15 mouse cellular contexts compared by ENCODE assay signal in genomic region chr2:114812903-114813290, GRCm38 (mm10).
DNase-seq lines count a peak whose midpoint lies in the region; ATAC-seq lines count a peak whose summit lies in the region.
"Had no signal": no experiment of that assay in that cellular context is flagged by ENCODE, and none has a peak within 500 bp of the region (broad histone marks: within the 10 kb centered on the region; RNA-seq: fewer than 3 reads in every experiment).

No protein-coding gene starts in this region.

- H3K27ac ChIP-seq in kidney, embryonic 14.5 days (ENCODE audit: low read depth, low read length) = no peak overlapping the region; the same call in 1 of the 2 replicates
- H3K27ac ChIP-seq in brown adipose tissue, adult 24 weeks (replicated peaks; ENCODE audit: low read depth, low read length) = peak overlapping the region; percentile 58
- no peak overlapping the region for H3K27ac ChIP-seq in forebrain, embryonic 15.5 days (replicated peaks)
- H3K27ac ChIP-seq: heart, embryonic 13.5 days; hindbrain, embryonic 14.5 days; liver, embryonic 13.5 days had no signal

- no peaks in the 10 kb centered on the region for H3K27me3 ChIP-seq in kidney, embryonic 14.5 days (ENCODE audit: control insufficient read depth, insufficient read depth, low read length)
- no peaks in the 10 kb centered on the region for H3K27me3 ChIP-seq in forebrain, embryonic 15.5 days
- H3K27me3 ChIP-seq: CH12.LX; heart, embryonic 13.5 days; liver, embryonic 13.5 days; Patski had no signal

- H3K36me3 ChIP-seq in kidney, embryonic 14.5 days (ENCODE audit: control insufficient read depth, insufficient read depth, low read length) = no peaks in the 10 kb centered on the region
- no peaks in the 10 kb centered on the region for H3K36me3 ChIP-seq in forebrain, embryonic 15.5 days
- H3K36me3 ChIP-seq: heart, embryonic 13.5 days; liver, embryonic 13.5 days had no signal

- 15% methylated on average over 3 of the region's 3 CpGs for WGBS in kidney, embryonic 14.5 days
- WGBS in forebrain, embryonic 15.5 days = 35% methylated on average over 3 of the region's 3 CpGs

- H3K9ac ChIP-seq in kidney, embryonic 14.5 days (ENCODE audit: low read depth, low read length) = no peak overlapping the region
- H3K9ac ChIP-seq in forebrain, embryonic 15.5 days (replicated peaks) = no peak overlapping the region
- H3K9ac ChIP-seq: heart, embryonic 13.5 days; hindbrain, embryonic 14.5 days; liver, embryonic 13.5 days had no signal

- peak; percentile 78 for ATAC-seq in kidney, embryonic 14.5 days (ENCODE audit: low FRiP score, low TSS enrichment)
- no peak for ATAC-seq in forebrain, embryonic 15.5 days (replicated peaks)
- ATAC-seq: Patski had no signal

- H3K4me3 ChIP-seq in kidney, embryonic 14.5 days (ENCODE audit: low read length) = no peak overlapping the region
- no peak overlapping the region for H3K4me3 ChIP-seq in brown adipose tissue, adult 24 weeks (ENCODE audit: insufficient read depth, low read depth, low read length)
- H3K4me3 ChIP-seq in forebrain, embryonic 15.5 days = no peak overlapping the region
- H3K4me3 ChIP-seq: heart, embryonic 13.5 days; liver, embryonic 13.5 days had no signal

- DNase-seq in kidney, adult 18-20 months = no peak
- peak; percentile 22 for DNase-seq in embryo, embryonic 11.5 days (ENCODE audit: low read depth, low spot score)
- DNase-seq in kidney, postnatal 25 days = peak; percentile 3 to 42
- DNase-seq in cerebellum, adult 9-10 months = no peak
- DNase-seq: adrenal gland, postnatal 10 days; liver, embryonic 13.5 days; right cerebral cortex, postnatal 4 days; thymus, postnatal 36 days had no signal

- 0 out of 2 replicates have a peak, but pooled peaks cover 5% of the 10 kb centered on the region for H3K4me1 ChIP-seq in kidney, embryonic 14.5 days (ENCODE audit: control insufficient read depth, insufficient read depth, low read length)
- peaks cover 5% of the 10 kb centered on the region; the same call in 1 of the 2 replicates for H3K4me1 ChIP-seq in brown adipose tissue, adult 24 weeks (ENCODE audit: control insufficient read depth, insufficient read depth, insufficient read length, low read length)
- H3K4me1 ChIP-seq in forebrain, embryonic 15.5 days = no peaks in the 10 kb centered on the region
- H3K4me1 ChIP-seq: liver, embryonic 13.5 days had no signal

- H3K4me2 ChIP-seq in kidney, embryonic 14.5 days (replicated peaks; ENCODE audit: low read depth, low read length) = no peak overlapping the region
- no peak overlapping the region for H3K4me2 ChIP-seq in forebrain, embryonic 15.5 days (replicated peaks)
- H3K4me2 ChIP-seq: heart, embryonic 13.5 days; hindbrain, embryonic 14.5 days; liver, embryonic 13.5 days had no signal

- no peaks in the 10 kb centered on the region for H3K9me3 ChIP-seq in kidney, embryonic 14.5 days (ENCODE audit: control insufficient read depth, low read length)
- H3K9me3 ChIP-seq in forebrain, embryonic 15.5 days = no peaks in the 10 kb centered on the region
- H3K9me3 ChIP-seq: heart, embryonic 13.5 days; liver, embryonic 13.5 days had no signal

Comparison
In these comparisons a context has a peak if more than half of its experiments do, and no peak if none do; other contexts are left out.
1. DNase-seq: peak in embryo, embryonic 11.5 days (single experiment) and kidney, postnatal 25 days (2 of 2); none in kidney, adult 18-20 months (single experiment) and cerebellum, adult 9-10 months (single experiment).